Mouse (Mus musculus) left cerebral cortex, adult 8-10 months (tissue): ENCODE measurements around the gene 1700025G04Rik. TPM values are rescaled to one million over a fixed set of nuclear protein-coding genes. Genes with fewer than 3 reads are reported as not detected.
A peak's percentile ranks its signal among the peaks of the same experiment; 100 is the strongest.

ENCODE experiments used
- DNase-seq, 2 experiments: peaks; one replicate each; pipeline ENCODE4 v3.0.0; 2022; ENCODE audit warnings: low spot score in 2 of 2
- total RNA-seq, 4 experiments: library from RNA; stranded (reverse); gene quantifications; 2 replicates each; pipeline ENCODE4 v1.2.4; 2022

1700025G04Rik gene
- total RNA-seq, 4 experiments from 2014 or later: 57.0 to 69.1 (median 63.1) TPM

- no peak for DNase-seq
These were observed 182.9 kb downstream of the 1700025G04Rik start for GRCm38 (mm10) chr1:151907014-151907413.

- DNase-seq: no peak
These were observed 189.1 kb downstream of the 1700025G04Rik start for GRCm38 (mm10) chr1:151900706-151901360.

GRCm38 (mm10) chr1:151899964-151900363, 190.0 kb downstream of the 1700025G04Rik start:
- DNase-seq: no peak

GRCm38 (mm10) chr1:151895406-151895805, 194.5 kb downstream of the 1700025G04Rik start:
- DNase-seq: no peak

- no peak for DNase-seq
These were observed 195.9 kb downstream of the 1700025G04Rik start for GRCm38 (mm10) chr1:151893976-151894375.

- DNase-seq: no peak
These were observed 197.9 kb downstream of the 1700025G04Rik start for GRCm38 (mm10) chr1:151892008-151892407.

GRCm38 (mm10) chr1:151891194-151891593, 198.7 kb downstream of the 1700025G04Rik start:
- no peak for DNase-seq

GRCm38 (mm10) chr1:151890041-151890621, 199.8 kb downstream of the 1700025G04Rik start:
- peak; percentile 37 to 65 for DNase-seq

GRCm38 (mm10) chr1:151887631-151888030, 202.3 kb downstream of the 1700025G04Rik start:
- DNase-seq: no peak

GRCm38 (mm10) chr1:151887126-151887525, 202.8 kb downstream of the 1700025G04Rik start:
- no peak for DNase-seq

GRCm38 (mm10) chr1:151886171-151886570, 203.8 kb downstream of the 1700025G04Rik start:
- no peak for DNase-seq

GRCm38 (mm10) chr1:151881253-151881652, 208.7 kb downstream of the 1700025G04Rik start:
- DNase-seq: no peak

- DNase-seq: no peak
These were observed 209.2 kb downstream of the 1700025G04Rik start for GRCm38 (mm10) chr1:151880731-151881130.

- DNase-seq: no peak
These were observed 210.0 kb downstream of the 1700025G04Rik start for GRCm38 (mm10) chr1:151879966-151880365.

GRCm38 (mm10) chr1:151879308-151879850, 210.5 kb downstream of the 1700025G04Rik start:
- no peak for DNase-seq

GRCm38 (mm10) chr1:151878411-151878810, 211.5 kb downstream of the 1700025G04Rik start:
- no peak for DNase-seq

- DNase-seq: no peak
These were observed 217.0 kb downstream of the 1700025G04Rik start for GRCm38 (mm10) chr1:151872971-151873370.

- no peak for DNase-seq
These were observed 225.6 kb downstream of the 1700025G04Rik start for GRCm38 (mm10) chr1:151864326-151864725.

GRCm38 (mm10) chr1:151863797-151864147, 226.2 kb downstream of the 1700025G04Rik start:
- DNase-seq: no peak

GRCm38 (mm10) chr1:151863135-151863796, 226.7 kb downstream of the 1700025G04Rik start:
- no peak for DNase-seq

- DNase-seq: no peak
These were observed 227.8 kb downstream of the 1700025G04Rik start for GRCm38 (mm10) chr1:151862109-151862508.

GRCm38 (mm10) chr1:151861334-151861995, 228.5 kb downstream of the 1700025G04Rik start:
- DNase-seq: no peak
